Mouse (Mus musculus): ENCODE data around the gene Pml.
"Not testable (repeated sequence)": the region's sequence is repeated elsewhere in the genome, so short reads cannot be mapped to it uniquely, and the experiment has no call there.

The Pml gene

GRCm38 (mm10) chr9:58271551-58271950 lies 22.0 kb upstream of the Pml start:
- DNase-seq (ENCODE audit: low spot score in 2 of 2), result not testable (repeated sequence)

GRCm38 (mm10) chr9:58271109-58271508 lies 21.5 kb upstream of the Pml start:
- no peak for DNase-seq (ENCODE audit: low spot score in 2 of 2)

- DNase-seq (ENCODE audit: low spot score in 2 of 2), result no peak
These were observed 20.5 kb upstream of the Pml start for GRCm38 (mm10) chr9:58270081-58270480.

- no peak for DNase-seq (ENCODE audit: low spot score in 2 of 2)
These were observed 19.1 kb upstream of the Pml start for GRCm38 (mm10) chr9:58268384-58269313.

GRCm38 (mm10) chr9:58267046-58267445 lies 17.5 kb upstream of the Pml start:
- no peak for DNase-seq (ENCODE audit: low spot score in 2 of 2)

GRCm38 (mm10) chr9:58266571-58267011 lies 17.0 kb upstream of the Pml start:
- no peak for DNase-seq (ENCODE audit: low spot score in 2 of 2)

- DNase-seq (ENCODE audit: low spot score in 2 of 2), result no peak
These were observed 15.8 kb upstream of the Pml start for GRCm38 (mm10) chr9:58265368-58265767.

- no peak for DNase-seq (ENCODE audit: low spot score in 2 of 2)
These were observed 12.9 kb upstream of the Pml start for GRCm38 (mm10) chr9:58262507-58262906.

- no peak for DNase-seq (ENCODE audit: low spot score in 2 of 2)
These were observed 6.4 kb upstream of the Pml start for GRCm38 (mm10) chr9:58255704-58256685.

GRCm38 (mm10) chr9:58255105-58255504 lies 5.5 kb upstream of the Pml start:
- DNase-seq (ENCODE audit: low spot score in 2 of 2), result no peak

- DNase-seq (ENCODE audit: low spot score in 2 of 2), result not testable (repeated sequence)
These were observed 4.2 kb upstream of the Pml start for GRCm38 (mm10) chr9:58253805-58254122.

- DNase-seq (ENCODE audit: low spot score in 2 of 2), result peak; percentile 94 to 97
These were observed 3.6 kb upstream of the Pml start, which contains the start of gene Stoml1 for GRCm38 (mm10) chr9:58253033-58253804. Stoml1 (plus strand) TSS chr9:58253164.

GRCm38 (mm10) chr9:58250730-58251129 lies 1.1 kb upstream of the Pml start:
- DNase-seq (ENCODE audit: low spot score in 2 of 2), result not testable (repeated sequence)

GRCm38 (mm10) chr9:58250322-58250721 lies 736 bp upstream of the Pml start:
- DNase-seq (ENCODE audit: low spot score in 2 of 2), result no peak

- no peak for DNase-seq (ENCODE audit: low spot score in 2 of 2)
These were observed 706 bp downstream of the Pml start for GRCm38 (mm10) chr9:58248746-58249413.

- peak; percentile 70 to 73 for DNase-seq (ENCODE audit: low spot score in 2 of 2)
These were observed 2.4 kb downstream of the Pml start for GRCm38 (mm10) chr9:58247064-58247759.

- no peak for DNase-seq (ENCODE audit: low spot score in 2 of 2)
These were observed 3.4 kb downstream of the Pml start for GRCm38 (mm10) chr9:58246083-58246591.

GRCm38 (mm10) chr9:58243696-58244095 lies 5.9 kb downstream of the Pml start:
- no peak for DNase-seq (ENCODE audit: low spot score in 2 of 2)

- no peak for DNase-seq (ENCODE audit: low spot score in 2 of 2)
These were observed 6.9 kb downstream of the Pml start for GRCm38 (mm10) chr9:58242696-58243095.

All from urinary bladder, adult 18-20 months (tissue).